ENCODE assay signal across 12 mouse cellular contexts in the genomic region with DNA sequence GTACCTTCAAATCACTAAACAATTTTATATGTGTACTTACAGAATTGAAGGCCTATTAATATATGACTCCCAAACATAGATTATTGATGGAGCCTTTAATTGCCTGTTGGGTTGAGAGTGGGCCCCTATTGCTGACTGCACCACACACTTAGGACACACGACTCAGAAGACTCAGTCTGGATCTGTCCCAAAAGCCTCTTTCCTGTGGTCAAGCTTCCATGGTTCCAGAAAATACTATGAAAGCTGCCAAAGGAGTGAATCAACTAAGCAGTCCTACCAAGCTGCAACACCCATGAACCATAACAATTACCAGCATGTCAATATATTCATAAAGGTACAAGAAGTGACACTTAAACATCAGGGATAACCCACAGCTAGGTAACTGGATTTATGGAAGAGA.
"Had no signal": no experiment of that assay in that cellular context is flagged by ENCODE, and none has a peak within 500 bp of the region (broad histone marks: within the 10 kb centered on the region; RNA-seq: fewer than 3 reads in every experiment).

No protein-coding gene starts in this region.

- DNase-seq: retina, postnatal 1 day; right cerebral cortex, adult 18-20 months; right cerebral cortex, postnatal 14 days; right cerebral cortex, postnatal 25 days; right cerebral cortex, postnatal 4 days; spleen, adult 18-20 months; thymus, adult 18-20 months; thymus, adult 2 months; thymus, postnatal 14 days; thymus, postnatal 25 days; thymus, postnatal 36 days; thymus, postnatal 4 days had no signal
